Mouse (Mus musculus): ENCODE measurements around the gene Lrrc29.

The Lrrc29 gene

DNA sequence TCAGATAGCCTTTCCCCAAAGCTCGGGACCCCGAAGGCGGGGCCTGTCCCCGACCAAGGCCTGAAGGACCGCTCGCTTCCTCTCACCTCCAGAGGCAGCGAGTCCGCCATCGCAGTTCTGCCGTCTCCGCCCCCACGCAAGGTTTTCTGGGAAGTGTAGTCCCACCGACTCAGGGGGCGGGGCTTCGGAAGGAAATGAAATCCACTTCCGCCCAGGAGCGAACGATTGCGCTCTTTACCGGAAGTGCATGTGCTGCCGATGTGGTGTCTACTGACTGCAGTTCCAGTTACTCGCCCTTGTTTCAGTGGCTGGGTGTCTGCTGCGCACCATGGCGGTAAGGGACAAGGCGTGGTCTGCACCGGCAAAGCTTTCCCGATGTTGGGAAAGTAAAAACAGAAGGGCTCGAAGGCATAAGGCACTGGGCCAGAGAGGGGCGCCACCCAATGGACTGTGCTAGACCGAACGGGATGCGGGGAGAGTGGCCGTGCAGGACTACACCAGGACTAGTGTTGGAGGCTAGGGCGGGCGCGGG, at the start of gene Lrrc29, which contains the start of gene Tmem208:
Lrrc29 (minus strand) TSS at position 138 of the 532 bp plus-strand sequence.
Tmem208 (plus strand) TSS at position 214 of the 532 bp plus-strand sequence.
- DNase-seq: peak; percentile 98 to 99

DNA sequence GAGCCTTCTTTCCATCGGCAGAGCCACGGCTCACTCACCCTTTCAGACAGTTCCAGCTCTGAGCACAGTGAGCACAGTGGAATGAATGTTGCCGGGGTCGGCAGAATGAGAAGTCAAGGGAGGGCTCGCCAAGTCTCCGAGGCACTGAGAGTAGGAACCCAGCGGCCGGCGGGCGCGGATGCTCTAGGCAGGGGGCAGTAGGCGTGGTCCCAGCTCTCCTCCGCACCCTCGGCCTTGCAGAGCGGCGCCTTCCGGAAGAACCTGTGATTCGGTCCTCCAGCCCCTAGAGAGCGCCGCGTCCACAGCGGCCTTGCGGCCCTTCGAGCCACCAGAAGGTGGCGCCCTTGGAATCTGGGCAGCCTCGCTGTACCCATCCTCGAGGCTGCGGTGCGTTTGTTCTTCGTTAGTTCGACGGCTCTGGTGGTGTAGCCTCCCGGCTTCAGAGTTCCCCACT, 48.5 kb upstream of the Lrrc29 start:
- peak; percentile 67 to 71 for DNase-seq

DNA sequence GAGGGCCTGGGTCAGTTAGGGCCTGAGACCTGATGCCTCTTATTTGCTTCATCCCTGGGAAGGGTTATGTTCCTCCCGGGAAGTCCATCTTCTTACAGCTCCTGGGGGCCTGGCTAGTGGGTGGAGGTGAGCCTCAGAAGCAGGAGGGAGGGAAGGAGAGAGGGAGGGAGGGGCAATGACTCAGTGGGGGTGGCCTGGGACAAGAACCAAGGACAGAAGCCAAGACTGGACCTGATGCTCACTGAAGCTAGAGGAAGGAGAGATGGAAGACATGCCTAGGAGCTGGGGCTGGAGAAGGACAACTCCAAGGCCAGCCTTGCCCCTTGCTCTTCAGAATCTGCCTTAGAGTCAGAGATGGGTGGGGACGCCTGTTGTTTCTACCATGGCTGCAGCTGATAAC, 47.0 kb upstream of the Lrrc29 start, which contains the start of gene Plekhg4:
Plekhg4 (plus strand) TSS at position 243 of the 400 bp plus-strand sequence.
- DNase-seq: no peak

DNA sequence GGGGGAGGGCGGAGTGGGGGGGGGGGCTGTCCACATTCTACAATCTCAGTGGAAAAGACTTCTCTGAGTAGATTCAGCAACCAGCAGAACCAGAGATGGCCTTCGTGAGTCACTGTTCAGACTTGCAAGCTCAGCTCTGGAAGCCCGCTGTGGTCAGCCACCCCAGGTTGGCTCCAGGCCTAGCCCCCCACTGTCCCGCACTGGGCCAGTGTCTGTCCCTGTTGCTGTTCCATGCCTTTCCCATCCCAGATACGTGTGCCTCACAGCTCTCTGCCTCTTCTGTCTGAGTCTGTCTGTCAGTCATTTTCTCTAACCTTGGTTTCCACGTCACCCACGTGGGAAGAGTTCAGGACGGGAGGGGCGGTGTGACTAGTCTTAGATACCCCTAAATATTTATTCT, 46.4 kb upstream of the Lrrc29 start:
- no peak for DNase-seq

DNA sequence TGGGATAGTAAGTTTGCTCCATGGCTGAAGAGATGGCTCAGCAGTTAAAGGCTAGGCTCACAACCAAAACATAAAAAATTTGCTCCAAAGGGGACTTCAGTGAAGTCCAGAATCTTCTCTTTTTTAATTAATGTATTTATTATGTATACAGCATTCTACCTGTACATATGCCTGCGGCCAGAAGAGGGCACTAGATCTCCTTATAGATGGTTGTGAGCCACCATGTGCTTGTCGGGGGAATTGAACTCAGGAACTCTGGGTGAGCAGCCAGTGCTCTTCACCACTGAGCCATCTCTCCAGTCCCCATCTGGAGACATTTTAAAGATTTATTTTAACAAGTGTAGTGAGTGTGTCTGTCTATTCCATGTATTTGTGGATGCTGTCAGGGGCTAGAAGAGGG, 41.0 kb upstream of the Lrrc29 start:
- peak; percentile 20 to 30 for DNase-seq

DNA sequence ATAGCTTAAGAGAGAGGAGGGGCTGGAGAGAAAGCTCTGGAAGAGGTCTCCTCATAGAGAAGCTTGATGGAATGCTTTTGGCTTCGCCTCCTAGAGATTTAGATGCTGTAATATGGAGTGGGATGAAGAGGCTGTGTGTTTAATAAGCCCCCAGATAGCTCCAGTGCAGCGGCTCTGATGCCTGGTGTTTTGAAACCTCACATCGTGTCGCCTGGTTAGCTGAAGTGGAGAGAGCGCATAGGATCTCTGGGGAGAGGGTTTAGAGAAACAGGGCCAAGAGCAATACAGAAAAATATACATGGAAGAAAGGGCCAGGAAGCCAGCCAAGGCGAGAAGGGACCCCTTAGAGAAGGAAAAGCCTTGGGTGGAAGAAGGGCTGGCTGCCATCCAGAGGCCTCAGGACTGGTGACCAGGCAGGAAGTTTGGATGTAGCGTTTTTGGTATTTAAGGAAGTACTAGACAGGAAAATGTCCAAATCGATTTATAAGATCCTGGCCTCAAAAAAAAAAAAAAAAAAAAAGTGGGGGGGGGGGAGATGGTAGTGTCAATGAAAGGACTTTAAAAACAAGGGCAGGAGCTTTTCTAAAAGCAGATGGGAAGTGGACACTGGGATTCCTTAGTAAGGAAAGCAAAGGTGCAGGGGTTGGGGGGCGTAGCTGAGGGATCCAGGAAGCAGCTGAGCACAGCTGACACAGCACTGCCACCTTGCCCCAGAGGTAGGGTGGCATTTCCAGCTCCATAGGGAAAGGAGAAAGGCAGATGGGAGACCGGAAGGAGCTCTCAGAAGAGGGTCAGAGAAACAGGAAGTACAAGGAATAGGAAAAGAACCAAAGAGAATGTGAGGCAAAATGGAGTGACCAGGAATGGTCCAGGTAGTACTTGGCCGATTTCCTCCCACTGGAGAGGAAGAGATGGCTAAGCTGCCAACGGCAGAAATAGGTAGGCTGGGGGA, 35.9 kb upstream of the Lrrc29 start:
- no peak for DNase-seq

DNA sequence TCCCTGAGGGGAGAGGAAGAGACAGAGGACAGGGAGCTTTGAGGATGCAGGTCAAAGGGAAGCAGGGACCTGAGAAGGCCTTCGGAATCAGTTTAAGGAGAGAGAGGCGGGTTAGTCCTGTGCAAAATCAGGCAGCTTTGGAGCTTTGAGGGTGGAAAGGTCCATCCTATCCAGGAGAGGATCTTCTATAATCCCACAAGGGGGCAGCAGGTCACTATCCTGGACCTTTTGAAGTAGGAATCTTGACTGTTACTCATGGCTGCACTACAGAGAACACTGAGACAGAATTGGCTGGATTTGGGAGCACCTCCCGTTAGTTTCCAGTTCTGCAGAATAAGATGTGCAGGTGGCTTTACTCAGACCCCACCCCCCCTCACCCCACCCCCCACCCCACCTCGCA, 33.6 kb upstream of the Lrrc29 start:
- DNase-seq: no peak

DNA sequence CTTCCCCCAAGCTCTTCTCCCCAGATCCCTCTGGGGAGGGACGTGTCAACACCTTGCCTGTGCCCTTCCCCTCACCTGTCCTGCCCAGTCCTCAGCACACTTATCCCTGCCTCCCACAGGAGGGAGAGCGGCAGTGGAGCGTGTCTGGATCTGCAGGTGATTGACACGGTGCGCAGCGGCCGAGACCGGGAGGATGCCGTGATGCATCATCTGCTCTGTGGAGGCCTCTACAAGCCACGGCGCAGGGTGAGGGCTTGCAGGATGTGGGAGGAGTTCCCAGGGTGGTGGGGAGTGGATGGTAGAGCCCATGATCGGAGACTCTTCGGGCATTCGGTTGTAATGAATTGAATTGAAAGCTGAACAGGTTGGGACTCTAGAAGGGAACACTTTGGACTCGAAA, 33.1 kb upstream of the Lrrc29 start:
- no peak for DNase-seq

DNA sequence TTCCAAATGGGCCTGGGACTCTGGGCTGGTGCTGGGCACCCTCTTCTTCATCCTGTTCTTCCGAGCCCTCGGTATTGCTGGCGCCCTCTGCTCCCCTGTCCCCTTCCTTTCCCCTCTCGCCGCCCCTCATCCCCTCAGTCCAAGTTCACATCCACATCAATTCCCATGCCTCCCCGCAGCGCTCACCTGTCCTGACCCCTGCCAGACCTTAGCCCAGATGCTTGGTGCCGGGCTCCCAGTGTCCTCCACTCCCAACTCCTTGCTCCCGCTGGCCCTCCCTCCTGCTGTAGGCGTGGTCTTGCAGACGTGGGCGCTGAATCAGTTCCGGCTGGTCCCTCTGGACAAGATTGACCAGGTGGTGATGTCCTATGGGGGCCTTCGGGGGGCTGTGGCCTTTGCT, 30.6 kb upstream of the Lrrc29 start:
- no peak for DNase-seq

DNA sequence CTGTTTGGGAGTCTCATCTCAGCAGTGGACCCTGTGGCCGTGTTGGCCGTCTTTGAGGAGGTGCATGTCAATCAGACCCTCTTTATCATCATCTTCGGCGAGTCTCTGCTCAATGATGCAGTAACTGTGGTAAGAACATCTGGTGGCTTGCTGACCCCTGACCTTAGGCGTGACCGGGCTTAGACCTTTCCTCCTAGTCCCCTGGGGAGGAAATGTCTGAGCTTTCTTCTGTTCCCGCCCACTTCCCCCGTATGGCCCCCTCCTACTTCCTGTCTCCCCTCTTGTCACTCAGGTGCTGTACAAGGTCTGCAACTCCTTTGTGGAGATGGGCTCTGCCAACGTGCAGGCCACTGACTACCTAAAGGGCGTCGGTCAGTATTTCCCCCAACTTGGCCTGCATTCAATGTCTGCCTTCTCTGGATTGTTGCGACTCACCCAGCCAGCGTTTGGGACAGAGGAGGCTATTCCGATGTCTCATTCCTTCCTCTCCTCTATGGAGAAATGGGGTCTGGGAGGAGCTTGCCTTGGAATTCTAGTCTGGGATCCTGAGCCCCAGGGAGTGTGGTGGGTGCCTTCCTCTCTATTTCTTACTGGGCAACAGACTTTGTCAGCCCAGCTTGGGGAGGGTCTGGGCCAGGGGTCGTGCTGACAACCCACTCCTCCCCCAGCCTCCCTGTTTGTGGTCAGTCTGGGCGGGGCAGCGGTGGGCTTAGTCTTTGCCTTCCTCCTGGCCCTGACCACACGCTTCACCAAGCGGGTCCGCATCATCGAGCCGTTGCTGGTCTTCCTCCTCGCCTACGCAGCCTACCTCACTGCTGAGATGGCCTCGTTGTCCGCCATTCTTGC, 29.3 kb upstream of the Lrrc29 start:
- peak; percentile 44 to 51 for DNase-seq

DNA sequence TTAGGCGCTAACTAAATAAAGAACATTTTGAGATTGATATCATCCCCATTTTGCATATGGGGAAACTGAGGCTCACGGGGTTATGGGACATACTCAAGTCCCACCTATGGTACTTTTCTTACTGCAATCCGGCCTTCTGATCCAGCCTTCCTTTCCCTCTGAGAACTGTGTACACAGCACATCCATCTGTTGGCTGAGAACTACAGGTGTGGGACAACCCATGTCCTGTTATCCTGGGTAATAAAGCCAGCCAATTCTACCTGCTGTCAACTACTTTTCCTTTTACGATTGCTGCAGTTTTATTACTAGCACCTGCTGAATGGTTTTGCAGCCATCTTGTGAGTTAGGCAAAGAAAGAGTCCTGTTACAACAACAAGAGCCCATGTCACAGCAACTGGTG, 28.5 kb upstream of the Lrrc29 start:
- no peak for DNase-seq

DNA sequence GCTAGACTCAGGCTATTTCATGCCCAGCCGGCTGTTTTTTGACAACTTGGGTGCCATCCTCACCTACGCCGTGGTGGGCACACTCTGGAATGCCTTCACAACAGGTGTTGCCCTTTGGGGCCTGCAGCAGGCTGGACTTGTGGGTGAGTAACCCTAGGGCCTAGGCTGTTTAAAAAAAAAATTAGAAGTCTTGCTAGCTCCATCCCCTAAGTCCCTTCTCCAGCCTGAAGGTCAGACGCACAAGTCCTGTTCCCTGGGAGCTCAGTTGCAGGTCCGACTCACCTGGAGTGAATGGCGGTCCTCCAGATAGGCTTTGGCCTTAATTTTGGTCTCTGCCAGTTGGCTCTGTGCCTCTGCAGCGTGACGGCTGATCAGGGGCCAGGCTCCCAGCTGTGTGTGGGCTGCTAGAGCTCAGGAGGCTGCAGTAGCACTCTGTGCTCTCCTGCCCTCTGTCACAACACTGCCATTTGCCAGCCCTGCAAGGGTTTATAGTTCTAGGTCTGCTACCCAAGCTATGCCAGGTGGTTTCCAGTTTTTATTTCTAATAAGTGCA, 27.6 kb upstream of the Lrrc29 start:
- no peak for DNase-seq

DNA sequence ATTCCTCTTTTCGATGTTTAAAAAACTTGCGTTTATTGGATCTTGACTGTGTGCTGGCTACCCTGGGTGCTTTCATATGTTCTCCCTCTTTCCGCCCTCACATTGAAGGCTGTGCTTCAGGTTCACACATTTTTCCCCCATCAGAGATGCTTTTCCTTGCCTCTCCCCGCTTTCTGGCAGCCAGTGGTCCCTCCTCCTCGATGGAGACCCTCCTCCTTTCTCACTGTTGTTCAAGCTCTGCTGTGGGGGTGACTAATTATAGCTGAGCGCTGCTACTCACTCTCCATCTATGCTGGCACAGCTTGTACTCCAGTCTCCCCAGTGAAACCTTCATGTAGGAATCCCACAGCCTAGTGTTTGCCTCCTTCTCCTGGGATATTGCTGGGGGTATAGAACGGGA, 24.1 kb upstream of the Lrrc29 start:
- DNase-seq: no peak

DNA sequence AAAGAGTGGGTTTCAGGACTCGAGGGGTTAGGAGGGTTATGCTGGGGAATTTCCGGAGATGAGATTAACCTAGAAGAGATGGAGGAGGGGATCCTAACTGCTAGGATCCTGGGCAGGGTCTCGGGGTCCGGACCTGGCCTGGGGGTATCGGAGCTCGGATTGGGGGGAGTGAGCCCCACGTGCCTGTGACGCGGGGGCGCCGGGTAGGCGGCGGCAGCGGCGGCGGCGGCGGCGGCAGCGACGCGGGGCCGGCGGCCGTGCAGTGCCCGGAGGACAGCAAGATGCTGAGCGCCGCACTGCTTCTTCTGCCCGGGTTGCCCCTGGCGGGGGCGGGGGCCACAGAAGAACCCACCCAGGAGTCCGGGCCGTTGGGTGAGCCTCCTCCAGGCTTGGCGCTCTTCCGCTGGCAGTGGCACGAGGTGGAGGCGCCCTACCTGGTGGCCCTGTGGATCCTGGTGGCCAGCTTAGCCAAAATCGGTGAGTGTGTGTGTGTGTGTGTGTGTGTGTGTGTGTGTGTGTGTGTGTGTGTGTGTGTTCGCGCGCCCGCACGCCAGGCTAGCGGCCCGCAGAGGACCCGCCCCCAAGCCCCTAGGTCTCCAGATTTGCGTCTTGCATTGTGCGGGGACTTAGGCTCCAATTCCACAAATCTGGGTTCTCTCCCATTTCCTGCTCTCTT, 23.2 kb upstream of the Lrrc29 start:
- peak; percentile 42 to 55 for DNase-seq

DNA sequence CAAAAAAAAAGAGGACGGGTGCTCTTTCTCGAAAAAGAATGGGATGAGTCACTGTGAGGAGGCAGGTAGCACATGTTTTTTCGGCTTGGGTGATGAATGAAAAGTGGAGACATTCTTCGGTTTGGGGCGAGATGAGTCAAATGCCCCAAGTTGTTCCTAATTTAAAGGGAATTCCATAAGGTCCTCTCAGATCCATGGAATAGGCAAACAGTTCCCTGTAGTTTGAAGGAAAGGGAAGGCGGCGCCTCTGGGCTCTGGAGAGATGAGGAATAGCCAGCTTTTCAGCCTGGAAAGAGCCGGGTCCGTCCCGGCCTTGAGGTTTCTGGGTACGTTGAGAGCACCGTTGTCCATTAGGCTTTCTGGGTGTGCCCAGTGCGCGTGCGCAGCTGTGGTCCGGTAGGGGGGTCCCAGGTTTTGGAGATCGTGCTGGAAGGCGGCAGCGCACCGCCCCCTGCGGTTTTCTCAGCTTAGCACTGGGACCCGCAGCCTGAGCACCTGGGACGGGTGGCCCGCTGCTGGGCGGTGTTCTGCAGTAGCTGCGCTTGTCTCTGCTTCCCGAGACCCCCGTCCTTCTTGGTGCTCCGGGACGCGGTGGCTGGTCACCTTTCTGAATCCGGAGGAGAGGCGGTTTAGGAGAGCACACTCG, 22.5 kb upstream of the Lrrc29 start, which contains the start of gene Slc9a5:
Slc9a5 (plus strand) TSS at position 394 of the 646 bp plus-strand sequence.
- peak in 1 of 2 experiments; percentile 49 for DNase-seq

DNA sequence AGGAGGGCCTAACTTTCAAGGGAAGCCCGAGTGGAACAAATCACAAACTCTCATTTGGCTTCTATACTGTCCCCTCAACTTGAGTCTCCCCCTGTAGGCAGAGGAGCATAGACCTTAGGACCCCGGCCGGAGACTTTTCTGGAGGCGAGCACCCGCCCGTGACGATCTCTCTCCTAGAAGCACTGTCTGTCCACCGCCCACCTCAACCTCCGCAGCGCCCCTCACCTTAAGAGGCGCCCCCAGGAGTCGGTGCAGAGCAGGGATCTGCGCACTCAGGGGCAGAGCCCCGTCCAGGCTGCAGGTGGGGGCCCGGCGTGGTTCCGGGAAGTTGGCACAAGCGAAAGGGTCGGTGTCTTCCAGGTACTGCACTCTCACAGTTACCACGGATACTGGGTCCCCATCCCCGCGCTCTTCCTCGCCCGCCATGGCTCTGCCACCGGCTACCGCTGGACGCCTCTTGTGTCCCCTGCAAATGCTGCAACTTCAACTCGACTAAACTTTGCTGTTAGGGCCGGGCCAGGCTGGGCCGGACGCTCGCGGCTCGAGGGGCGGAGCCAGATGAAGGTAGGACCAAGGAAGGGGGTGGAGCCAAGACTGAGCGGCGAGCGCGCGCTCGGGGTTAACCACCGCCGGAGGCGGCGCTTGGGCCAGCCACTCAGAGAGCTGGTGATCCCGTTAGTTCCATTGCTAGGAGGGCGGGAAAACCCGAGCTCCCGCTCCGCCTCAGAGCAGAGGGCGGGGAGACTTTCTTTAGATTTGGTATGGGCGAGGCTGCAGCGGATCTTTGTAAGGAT, 21.5 kb upstream of the Lrrc29 start, which contains the start of gene Fhod1:
Fhod1 (minus strand) TSS at position 526 of the 794 bp plus-strand sequence.
- DNase-seq: peak; percentile 86 to 87

DNA sequence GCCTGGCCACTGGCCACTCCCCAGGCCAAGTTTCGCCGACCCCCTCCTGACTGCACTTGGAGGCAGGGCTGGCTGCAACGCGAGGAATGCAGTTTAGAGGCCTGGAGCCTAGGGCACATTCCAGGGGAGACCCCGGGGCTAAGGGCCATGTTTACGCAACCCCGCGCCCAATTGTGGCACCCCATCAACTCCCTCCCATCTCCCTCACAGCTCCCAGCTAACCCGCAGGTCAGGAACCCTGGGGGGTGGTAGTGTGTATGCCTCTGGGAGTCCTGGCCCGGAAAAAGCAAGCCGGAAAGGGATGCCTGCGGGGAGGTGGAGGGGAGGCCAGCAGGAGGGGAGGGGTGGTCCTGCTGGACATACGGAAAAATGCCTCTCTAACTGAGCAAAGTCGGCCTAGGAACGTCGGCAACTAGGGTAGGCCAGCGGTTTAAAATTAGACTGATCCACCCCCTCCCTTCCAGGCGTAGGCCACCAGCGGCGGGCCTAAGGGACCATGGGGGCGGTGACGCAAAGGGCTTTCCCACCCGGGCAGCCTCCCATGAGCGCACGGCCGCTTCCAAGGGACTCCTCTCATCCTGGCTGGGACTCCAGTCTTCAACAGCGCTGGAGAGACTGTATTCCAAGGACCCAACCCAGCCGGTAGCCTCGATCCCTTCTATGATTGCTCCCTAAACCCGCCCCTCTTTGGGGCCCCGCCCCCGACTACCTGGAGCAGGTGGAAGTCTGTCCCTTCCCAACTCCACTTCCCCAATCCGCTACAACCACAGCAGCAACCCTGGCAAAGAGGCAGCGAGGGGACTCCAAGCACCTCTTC, 20.7 kb upstream of the Lrrc29 start:
- DNase-seq: peak in 1 of 2 experiments; percentile 23

DNA sequence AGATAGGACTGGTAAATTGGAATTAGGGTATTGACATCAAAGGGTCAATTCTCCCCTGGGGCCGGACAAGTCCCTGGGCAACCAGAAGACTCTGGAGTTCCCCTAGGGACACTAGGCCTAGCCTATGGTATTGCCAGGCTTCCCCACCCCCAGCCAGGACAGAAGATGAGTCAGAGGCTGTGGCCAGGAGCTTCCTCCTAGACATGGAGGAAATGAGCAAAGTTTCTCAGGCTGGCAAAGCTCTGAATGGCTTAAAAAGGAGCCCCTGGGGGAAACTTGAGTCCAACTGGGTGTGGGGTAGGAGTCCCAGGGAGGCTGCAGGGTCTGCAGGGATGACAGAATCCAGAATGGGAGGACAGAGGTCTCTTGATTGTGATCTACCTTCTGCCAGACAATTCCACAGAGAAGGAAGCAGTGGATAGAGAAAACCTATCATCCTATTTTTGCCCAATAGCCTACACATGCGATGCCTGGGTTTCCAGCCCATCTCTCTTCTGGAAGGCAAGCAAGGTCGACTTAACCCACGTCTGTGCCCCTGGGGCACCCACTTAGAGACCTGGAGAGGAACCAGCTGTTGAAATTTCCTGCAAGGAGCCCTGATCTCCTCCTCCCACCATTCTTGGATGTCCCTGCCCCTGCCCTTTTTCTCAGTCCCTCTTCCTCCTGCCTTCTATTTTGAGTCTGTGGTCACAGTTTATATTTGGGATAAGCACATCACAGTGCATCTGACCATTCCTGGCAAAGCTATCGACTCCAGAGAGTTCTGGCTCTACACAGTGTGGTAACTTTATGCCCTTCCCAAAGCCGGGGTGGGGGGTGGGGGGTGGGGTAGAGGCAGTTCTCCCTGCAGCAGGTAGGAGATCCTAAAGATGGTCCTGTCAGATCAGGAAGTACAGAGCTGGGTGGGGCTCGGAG, 19.2 kb upstream of the Lrrc29 start:
- DNase-seq: no peak
